Mouse (Mus musculus) retina, embryonic 14.5 days (tissue): ENCODE results near the gene Tspan3.
A peak's percentile ranks its signal among the peaks of the same experiment; 100 is the strongest.

Experiments used
- DNase-seq: peaks from one replicate; pipeline ENCODE4 v3.0.0-alpha.2; 2015; ENCODE audit warnings: low spot score

Tspan3 gene

GRCm38 (mm10) chr9:56165377-56165776 is at the start of gene Tspan3:
Gene Tspan3, minus strand, starts transcription at chr9:56165477.
- DNase-seq: no peak

GRCm38 (mm10) chr9:56213451-56214291 is 48.4 kb upstream of the Tspan3 start:
- DNase-seq: peak; percentile 79

- DNase-seq: no peak
Observed at GRCm38 (mm10) chr9:56208817-56209216, 43.5 kb upstream of the Tspan3 start.

- DNase-seq: no peak
Observed at GRCm38 (mm10) chr9:56207516-56207915, 42.2 kb upstream of the Tspan3 start.

GRCm38 (mm10) chr9:56207083-56207482 is 41.8 kb upstream of the Tspan3 start:
- DNase-seq: no peak

GRCm38 (mm10) chr9:56205336-56205735 is 40.1 kb upstream of the Tspan3 start:
- no peak for DNase-seq

- no peak for DNase-seq
Observed at GRCm38 (mm10) chr9:56204316-56204715, 39.0 kb upstream of the Tspan3 start.

GRCm38 (mm10) chr9:56200645-56201314 is 35.5 kb upstream of the Tspan3 start:
- peak; percentile 95 for DNase-seq

- no peak for DNase-seq
Observed at GRCm38 (mm10) chr9:56200200-56200599, 34.9 kb upstream of the Tspan3 start.

- DNase-seq: no peak
Observed at GRCm38 (mm10) chr9:56196921-56197320, 31.6 kb upstream of the Tspan3 start.

GRCm38 (mm10) chr9:56195193-56195592 is 29.9 kb upstream of the Tspan3 start:
- DNase-seq: no peak

- DNase-seq: peak; percentile 59
Observed at GRCm38 (mm10) chr9:56191498-56192455, 26.5 kb upstream of the Tspan3 start.

- no peak for DNase-seq
Observed at GRCm38 (mm10) chr9:56180118-56180781, 15.0 kb upstream of the Tspan3 start.

- DNase-seq: no peak
Observed at GRCm38 (mm10) chr9:56179416-56180117, 14.3 kb upstream of the Tspan3 start.

GRCm38 (mm10) chr9:56177354-56177753 is 12.1 kb upstream of the Tspan3 start:
- DNase-seq: no peak

- no peak for DNase-seq
Observed at GRCm38 (mm10) chr9:56175316-56175715, 10.0 kb upstream of the Tspan3 start.

GRCm38 (mm10) chr9:56167690-56168089 is 2.4 kb upstream of the Tspan3 start:
- DNase-seq: no peak

GRCm38 (mm10) chr9:56166161-56166560 is 884 bp upstream of the Tspan3 start:
- DNase-seq: no peak

- peak; percentile 94 for DNase-seq
Observed at GRCm38 (mm10) chr9:56160341-56161141, 4.7 kb downstream of the Tspan3 start.

GRCm38 (mm10) chr9:56159456-56159855 is 5.8 kb downstream of the Tspan3 start:
- DNase-seq: no peak
